Mouse (Mus musculus) heart, embryonic 13.5 days (tissue): Measurements from ENCODE around the gene Upp1. TPM values are rescaled to one million over a fixed set of nuclear protein-coding genes. Genes with fewer than 3 reads are reported as not detected.
"Not testable (repeated sequence)": the region's sequence is repeated elsewhere in the genome, so short reads cannot be mapped to it uniquely, and the experiment has no call there.

Source experiments
- ATAC-seq: fragments of 200-750 bp; cut with Nextera tagmentation; 2 replicates; pipeline ENCODE4 v1.8.0; 2017; ENCODE audit warnings: moderate TSS enrichment; ENCODE audit not compliant: insufficient number of reproducible peaks, low FRiP score, low TSS enrichment; ENCODE audit errors: extremely low read depth
- H3K27ac ChIP-seq: fragments of 300-500 bp; sonication (generic); replicated peaks from 2 replicates; pipeline ENCODE4 v1.5.1; 2015; ENCODE audit warnings: moderate library complexity, mild to moderate bottlenecking, inconsistent platforms
- H3K27me3 ChIP-seq: fragments of 300-500 bp; sonication (generic); replicated peaks from 2 replicates; pipeline ENCODE4 v1.6.1; 2015; ENCODE audit warnings: mild to moderate bottlenecking, inconsistent platforms
- H3K36me3 ChIP-seq: fragments of 300-500 bp; sonication (generic); 2 replicates; pipeline ENCODE4 v1.6.1; 2015; ENCODE audit warnings: mild to moderate bottlenecking, inconsistent platforms
- H3K4me1 ChIP-seq: fragments of 300-500 bp; sonication (generic); 2 replicates; pipeline ENCODE4 v1.6.1; 2015; ENCODE audit warnings: inconsistent platforms
- H3K4me2 ChIP-seq: fragments of 300-500 bp; sonication (generic); 2 replicates; pipeline ENCODE4 v1.6.1; 2015; ENCODE audit warnings: inconsistent platforms, mild to moderate bottlenecking, moderate library complexity
- H3K4me3 ChIP-seq: fragments of 300-500 bp; sonication (generic); 2 replicates; pipeline ENCODE4 v1.5.1; 2015; ENCODE audit warnings: moderate library complexity, mild to moderate bottlenecking, inconsistent platforms
- H3K9ac ChIP-seq: fragments of 300-500 bp; sonication (generic); 2 replicates; pipeline ENCODE4 v1.6.1; 2015; ENCODE audit warnings: inconsistent platforms, mild to moderate bottlenecking, moderate library complexity
- H3K9me3 ChIP-seq: fragments of 300-500 bp; sonication (generic); 2 replicates; pipeline ENCODE4 v1.6.1; 2016; ENCODE audit warnings: inconsistent platforms
- WGBS: fragments of 180-500 bp; shearing (Covaris S2); methylation state at CpG from one replicate; pipeline ENCODE4 v1.1.7; 2015; ENCODE audit warnings: mixed read lengths; 5-methylcytosine and 5-hydroxymethylcytosine counted together
- polyA plus RNA-seq: library from polyadenylated mRNA; unstranded; fragments of >200 nt; fragmentation: Nextera tagmentation; extraction: Ambion mirVana; gene quantifications from 2 replicates; pipeline ENCODE4 v1.2.1, GENCODE M21; 2015

Upp1 gene
- polyA plus RNA-seq, 1 experiment from 2014 or later: 37.8 TPM

GRCm38 (mm10) chr11:9126373-9127107 lies 8.6 kb downstream of the Upp1 start:
- whole genome bisulfite sequencing: 59% methylated on average over 5 of the region's 5 CpGs
- H3K27ac ChIP-seq: no peak overlapping the region
- no peaks in the 10 kb centered on the region for H3K27me3 ChIP-seq
- H3K9me3 ChIP-seq: no peaks in the 10 kb centered on the region
- no peak overlapping the region for H3K9ac ChIP-seq
- ATAC-seq: no peak
- H3K36me3 ChIP-seq: peaks cover 9% of the 10 kb centered on the region; the same call in 1 of the 2 replicates
- no peak overlapping the region for H3K4me3 ChIP-seq
- H3K4me2 ChIP-seq: no peak overlapping the region
- H3K4me1 ChIP-seq: peaks cover 3% of the 10 kb centered on the region; the same call in 1 of the 2 replicates

- Histone ChIP-seq H3K9ac (no peak overlapping the region), H3K4me2 (no peak overlapping the region), H3K9me3 (no peaks in the 10 kb centered on the region), H3K4me1 (peaks cover 3% of the 10 kb centered on the region; the same call in 1 of the 2 replicates), H3K27ac (no peak overlapping the region), H3K36me3 (peaks cover 19% of the 10 kb centered on the region), H3K4me3 (no peak overlapping the region), H3K27me3 (no peaks in the 10 kb centered on the region)
- WGBS: 58% methylated on average over 2 of the region's 2 CpGs
- no peak for ATAC-seq
Observed at GRCm38 (mm10) chr11:9128110-9128509, 10.2 kb downstream of the Upp1 start.

- Histone ChIP-seq H3K4me2 (no peak overlapping the region), H3K4me1 (peaks cover 3% of the 10 kb centered on the region; the same call in 1 of the 2 replicates), H3K9ac (no peak overlapping the region), H3K9me3 (no peaks in the 10 kb centered on the region), H3K27me3 (no peaks in the 10 kb centered on the region), H3K27ac (no peak overlapping the region), H3K4me3 (no peak overlapping the region), H3K36me3 (peaks cover 25% of the 10 kb centered on the region)
- no peak for ATAC-seq
- 78% methylated on average over 8 of the region's 8 CpGs for WGBS
Observed at GRCm38 (mm10) chr11:9129528-9129927, 11.6 kb downstream of the Upp1 start.

DNA sequence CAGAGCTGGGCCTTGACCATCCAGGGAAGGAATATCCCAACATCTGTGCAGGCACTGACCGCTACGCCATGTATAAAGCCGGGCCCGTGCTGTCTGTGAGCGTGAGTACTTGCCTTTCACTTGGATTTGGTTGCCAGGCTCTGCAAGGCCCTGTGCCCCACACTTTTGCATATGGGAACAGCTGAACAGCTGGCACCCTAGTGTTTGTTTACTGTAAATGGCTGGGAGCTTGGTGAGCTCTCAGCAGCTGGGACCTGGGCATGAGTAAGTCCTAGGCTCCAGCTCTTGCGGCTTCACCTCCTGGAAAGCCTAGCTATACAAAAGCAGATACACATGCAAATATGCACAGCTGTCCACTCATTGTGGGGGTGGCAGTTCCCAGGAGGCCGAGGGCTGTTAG lies 13.8 kb downstream of the Upp1 start:
- Histone ChIP-seq H3K9ac (no peak overlapping the region), H3K36me3 (peaks cover 32% of the 10 kb centered on the region), H3K4me3 (no peak overlapping the region), H3K4me1 (no peaks in the 10 kb centered on the region), H3K4me2 (no peak overlapping the region), H3K27me3 (no peaks in the 10 kb centered on the region), H3K9me3 (no peaks in the 10 kb centered on the region), H3K27ac (no peak overlapping the region)
- ATAC-seq: no peak
- 90% methylated on average over 7 of the region's 7 CpGs for WGBS

- no peak overlapping the region for H3K27ac ChIP-seq
- no peak overlapping the region for H3K4me2 ChIP-seq
- ATAC-seq: no peak
- H3K9ac ChIP-seq: no peak overlapping the region
- WGBS: 70% methylated on average over 11 of the region's 11 CpGs
- no peaks in the 10 kb centered on the region for H3K4me1 ChIP-seq
- H3K27me3 ChIP-seq: no peaks in the 10 kb centered on the region
- H3K36me3 ChIP-seq: peaks cover 32% of the 10 kb centered on the region
- no peak overlapping the region for H3K4me3 ChIP-seq
- H3K9me3 ChIP-seq: no peaks in the 10 kb centered on the region
Observed at GRCm38 (mm10) chr11:9135589-9136246, 17.8 kb downstream of the Upp1 start.

DNA sequence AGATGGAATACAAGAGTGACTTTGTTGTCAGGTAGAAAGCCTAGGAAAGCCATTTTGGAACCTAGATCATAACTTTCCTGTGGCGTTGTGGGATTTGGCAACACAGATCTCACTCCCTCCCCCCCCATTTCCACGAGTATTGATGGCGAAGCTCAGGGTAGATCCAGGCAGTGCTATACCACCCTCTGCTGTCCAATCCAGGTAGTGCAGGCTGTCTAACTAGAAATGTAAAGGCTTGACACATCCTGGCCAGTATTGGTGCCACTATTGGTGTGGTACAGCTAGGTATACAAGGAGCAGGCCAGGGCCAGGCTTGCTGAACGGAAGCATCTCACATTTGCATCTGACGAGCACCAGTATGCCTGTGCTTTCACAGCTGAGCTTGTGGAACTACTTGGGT lies 18.6 kb downstream of the Upp1 start:
- no peak overlapping the region for H3K27ac ChIP-seq
- no peaks in the 10 kb centered on the region for H3K27me3 ChIP-seq
- no peaks in the 10 kb centered on the region for H3K9me3 ChIP-seq
- no peak overlapping the region for H3K9ac ChIP-seq
- ATAC-seq: no peak
- no peaks in the 10 kb centered on the region for H3K4me1 ChIP-seq
- H3K36me3 ChIP-seq: peaks cover 27% of the 10 kb centered on the region
- no peak overlapping the region for H3K4me2 ChIP-seq
- H3K4me3 ChIP-seq: no peak overlapping the region
- whole genome bisulfite sequencing: 11% methylated on average over 5 of the region's 5 CpGs

DNA sequence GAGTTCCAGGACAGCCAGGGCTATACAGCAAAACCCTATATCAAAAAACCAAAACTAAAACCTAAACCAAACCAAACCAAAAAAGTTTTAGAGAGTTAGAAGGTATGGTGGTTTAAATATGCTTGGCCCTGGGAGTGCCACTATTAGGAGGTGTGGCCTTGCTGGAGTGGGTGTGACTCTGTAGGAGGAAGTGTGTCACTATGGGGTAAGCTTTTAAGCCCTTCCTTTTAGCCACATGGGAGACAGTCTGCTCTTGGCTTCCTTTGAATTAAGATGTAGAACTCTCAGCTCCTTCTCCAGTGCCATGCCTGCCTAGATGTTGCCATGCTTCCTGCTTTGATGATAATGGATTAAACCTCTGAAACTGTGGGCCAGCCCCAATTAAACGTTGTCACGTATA lies 27.2 kb downstream of the Upp1 start:
- WGBS: 69% methylated on average over 2 of the region's 2 CpGs
- Histone ChIP-seq H3K4me1 (no peaks in the 10 kb centered on the region), H3K36me3 (no peaks in the 10 kb centered on the region), H3K9me3 (no peaks in the 10 kb centered on the region), H3K4me2 (no peak overlapping the region), H3K27me3 (no peaks in the 10 kb centered on the region), H3K4me3 (no peak overlapping the region), H3K9ac (no peak overlapping the region), H3K27ac (no peak overlapping the region)
- no peak for ATAC-seq

DNA sequence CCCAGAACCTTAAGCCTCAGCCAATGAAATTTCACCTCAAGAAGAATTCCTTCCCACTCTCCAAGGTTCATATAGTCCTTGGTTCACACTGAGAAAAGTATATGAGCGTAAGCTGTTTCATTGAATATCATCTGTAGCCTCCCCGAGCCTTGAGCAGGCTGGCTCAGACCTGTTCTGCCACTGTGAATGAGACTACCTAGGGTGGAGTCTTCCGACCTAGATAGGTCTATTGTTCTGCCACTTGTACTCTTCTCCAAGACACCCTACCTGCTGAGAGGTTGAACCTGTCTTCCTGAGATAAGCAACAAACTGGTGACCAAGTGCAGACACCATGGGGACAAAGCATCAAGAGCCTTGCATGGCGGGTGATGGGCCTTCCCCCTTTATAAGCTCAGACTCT lies 28.2 kb downstream of the Upp1 start:
- Histone ChIP-seq H3K4me1 (no peaks in the 10 kb centered on the region), H3K9me3 (no peaks in the 10 kb centered on the region), H3K36me3 (no peaks in the 10 kb centered on the region), H3K27ac (no peak overlapping the region), H3K9ac (no peak overlapping the region), H3K4me2 (no peak overlapping the region), H3K27me3 (no peaks in the 10 kb centered on the region), H3K4me3 (no peak overlapping the region)
- 86% methylated on average over 4 of the region's 4 CpGs for WGBS
- ATAC-seq: no peak

DNA sequence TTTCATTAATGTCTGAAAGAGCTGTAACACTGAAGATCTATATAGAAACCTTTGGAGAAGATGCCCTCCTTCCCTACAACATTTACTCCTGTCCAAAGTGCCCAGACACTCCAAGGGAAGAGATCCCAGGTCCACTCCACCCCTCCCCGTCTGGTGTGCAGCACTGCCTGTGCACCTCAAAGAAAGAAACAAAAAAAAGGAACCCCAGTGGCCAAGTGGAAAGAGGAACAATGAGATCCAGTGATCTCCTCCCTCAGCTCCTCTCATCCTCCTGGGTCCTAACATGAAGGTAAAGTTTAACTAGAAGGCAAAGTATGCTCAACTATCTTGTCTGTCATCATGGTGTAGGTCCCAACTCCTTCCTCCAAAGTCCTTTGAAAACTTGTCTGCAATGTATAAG lies 28.8 kb downstream of the Upp1 start:
- WGBS: 58% methylated on average over 1 of the region's 1 CpGs

DNA sequence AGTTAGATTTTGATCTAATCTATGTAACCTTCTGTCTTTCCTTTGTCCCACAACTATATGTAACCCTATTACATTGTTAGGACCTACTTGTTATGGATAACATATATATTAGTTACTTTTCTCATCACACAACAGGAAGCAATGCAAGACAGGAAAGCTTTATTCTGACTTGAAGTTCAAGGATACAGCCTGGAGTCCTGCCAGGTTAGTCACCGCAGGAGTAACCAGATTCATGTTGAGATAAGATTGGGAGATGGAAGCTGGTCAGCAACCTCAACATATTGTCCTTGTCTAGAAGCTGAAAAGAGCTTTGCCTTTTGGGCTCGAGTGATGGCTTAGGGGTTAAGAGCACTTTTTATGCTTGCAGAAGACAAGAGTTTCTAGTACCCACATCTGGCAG lies 30.3 kb downstream of the Upp1 start:
- H3K27me3 ChIP-seq: no peaks in the 10 kb centered on the region
- WGBS: 65% methylated on average over 2 of the region's 2 CpGs
- no peak overlapping the region for H3K27ac ChIP-seq
- no peak overlapping the region for H3K4me2 ChIP-seq
- no peaks in the 10 kb centered on the region for H3K36me3 ChIP-seq
- no peaks in the 10 kb centered on the region for H3K4me1 ChIP-seq
- H3K9ac ChIP-seq: no peak overlapping the region
- ATAC-seq: no peak
- H3K9me3 ChIP-seq: no peaks in the 10 kb centered on the region
- H3K4me3 ChIP-seq: no peak overlapping the region

More for the DNA sequence above, 28.8 kb downstream of the Upp1 start:
- no peaks in the 10 kb centered on the region for H3K4me1 ChIP-seq
- no peaks in the 10 kb centered on the region for H3K27me3 ChIP-seq
- H3K4me3 ChIP-seq: no peak overlapping the region
- ATAC-seq: no peak
- H3K9me3 ChIP-seq: no peaks in the 10 kb centered on the region
- no peak overlapping the region for H3K9ac ChIP-seq
- H3K36me3 ChIP-seq: no peaks in the 10 kb centered on the region
- no peak overlapping the region for H3K27ac ChIP-seq
- no peak overlapping the region for H3K4me2 ChIP-seq

- 69% methylated on average over 25 of the region's 25 CpGs for WGBS
- H3K27ac ChIP-seq, H3K27me3 ChIP-seq, H3K4me1 ChIP-seq, H3K9me3 ChIP-seq, H3K4me3 ChIP-seq, H3K4me2 ChIP-seq, ATAC-seq, H3K36me3 ChIP-seq, H3K9ac ChIP-seq: not testable (repeated sequence)
Observed at GRCm38 (mm10) chr11:9150403-9150802, 32.5 kb downstream of the Upp1 start.

DNA sequence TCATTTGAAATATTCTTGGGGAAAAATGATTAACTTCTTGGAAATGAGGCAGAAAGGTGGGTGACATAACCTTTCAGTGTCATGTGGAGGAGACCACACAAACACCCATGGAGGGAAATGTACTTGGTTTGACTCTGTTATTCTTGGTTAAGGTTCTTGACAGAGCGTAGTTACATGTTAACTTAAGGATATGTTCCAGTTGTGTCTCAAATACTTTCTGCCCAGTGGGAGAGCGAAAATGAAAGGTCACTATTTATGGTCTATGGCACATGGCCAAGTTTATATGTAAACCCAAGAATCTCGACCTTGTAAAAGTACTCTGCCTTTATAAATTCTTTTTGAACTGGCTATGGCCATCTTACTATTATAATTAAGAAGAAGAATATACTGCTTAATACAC lies 42.0 kb downstream of the Upp1 start:
- no peak overlapping the region for H3K4me3 ChIP-seq
- H3K27ac ChIP-seq: no peak overlapping the region
- no peaks in the 10 kb centered on the region; the same call in 1 of the 2 replicates for H3K4me1 ChIP-seq
- H3K9me3 ChIP-seq: no peaks in the 10 kb centered on the region
- no peak overlapping the region for H3K9ac ChIP-seq
- no peaks in the 10 kb centered on the region for H3K27me3 ChIP-seq
- no peak for ATAC-seq
- no peaks in the 10 kb centered on the region for H3K36me3 ChIP-seq
- no peak overlapping the region for H3K4me2 ChIP-seq
- WGBS: 42% methylated on average over 3 of the region's 3 CpGs
